Mouse (Mus musculus): ENCODE results near the gene Fpgs. TPM values are rescaled to one million over a fixed set of nuclear protein-coding genes. Genes with fewer than 3 reads are reported as not detected.

Gene Fpgs
- polyA plus RNA-seq (2016; fragmentation: Nextera tagmentation; extraction: Ambion mirVana): 31.1 and 32.3 TPM in 2 replicates

DNA sequence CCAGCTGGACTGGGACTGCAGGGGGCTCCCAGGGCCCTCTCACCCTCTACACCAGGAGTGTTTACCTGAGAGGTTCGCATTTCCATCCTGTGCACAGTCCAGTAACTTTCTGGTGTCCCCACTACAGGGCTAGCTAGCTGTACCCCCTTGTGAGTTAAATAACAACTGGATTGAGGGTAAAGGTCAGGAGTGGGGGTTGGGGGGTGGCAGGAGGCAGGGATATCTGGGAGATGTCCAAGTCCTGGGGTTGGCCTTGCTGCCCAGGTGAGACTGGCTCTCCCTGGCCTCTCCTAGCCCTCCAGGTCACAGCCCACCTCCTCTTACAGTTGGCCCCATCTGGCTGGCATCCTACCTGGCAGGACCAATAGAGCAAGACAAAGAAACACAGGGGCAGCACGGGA, at the start of gene Fpgs:
TSS of gene Fpgs (minus strand) at position 125 of the 401 bp plus-strand sequence.
- H3K36me3 ChIP-seq: peaks cover 65% of the 10 kb centered on the region
- H3K27ac ChIP-seq: no peak within 1 kb of the TSS
- no peak within 1 kb of the TSS for H3K4me3 ChIP-seq
- no peak within 1 kb of the TSS for H3K4me2 ChIP-seq (replicated peaks)
- 89% methylated on average over 2 of the region's 2 CpGs for WGBS
- no peak within 1 kb of the TSS for H3K9ac ChIP-seq
- ATAC-seq (ENCODE audit: insufficient number of reproducible peaks, insufficient read depth, low FRiP score, low TSS enrichment): no peak
- no peaks in the 10 kb centered on the region for H3K4me1 ChIP-seq
- no peaks in the 10 kb centered on the region for H3K9me3 ChIP-seq
- no peaks in the 10 kb centered on the region for H3K27me3 ChIP-seq

DNA sequence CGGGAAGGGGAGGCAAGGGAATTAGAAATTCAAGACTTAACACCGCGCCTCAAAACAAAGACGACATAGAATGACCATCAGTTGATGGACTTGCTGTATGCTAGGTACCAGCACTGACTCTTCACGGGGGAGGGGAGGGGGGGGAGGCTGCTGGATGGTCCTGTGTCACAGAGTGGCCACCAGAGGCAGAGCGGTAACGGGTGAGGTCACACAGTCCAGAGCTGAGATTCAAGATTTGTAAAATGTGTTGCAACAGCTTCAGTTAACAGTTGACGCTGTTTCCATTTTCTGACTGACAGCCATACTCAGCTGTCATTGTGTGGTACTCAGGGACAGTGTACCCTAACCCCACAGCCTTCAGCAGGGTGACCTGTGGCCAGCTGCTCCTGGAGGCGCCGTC, 48.2 kb upstream of the Fpgs start:
- Histone ChIP-seq H3K4me3 (no peak overlapping the region), H3K4me2 (replicated peaks) (peak overlapping the region; percentile 62; the same call in 1 of the 2 replicates), H3K36me3 (peaks cover 18% of the 10 kb centered on the region), H3K27ac (no peak overlapping the region), H3K27me3 (no peaks in the 10 kb centered on the region), H3K4me1 (peaks cover 16% of the 10 kb centered on the region), H3K9me3 (no peaks in the 10 kb centered on the region), H3K9ac (no peak overlapping the region)
- WGBS: 67% methylated on average over 10 of the region's 10 CpGs
- ATAC-seq (ENCODE audit: insufficient number of reproducible peaks, insufficient read depth, low FRiP score, low TSS enrichment): no peak

DNA sequence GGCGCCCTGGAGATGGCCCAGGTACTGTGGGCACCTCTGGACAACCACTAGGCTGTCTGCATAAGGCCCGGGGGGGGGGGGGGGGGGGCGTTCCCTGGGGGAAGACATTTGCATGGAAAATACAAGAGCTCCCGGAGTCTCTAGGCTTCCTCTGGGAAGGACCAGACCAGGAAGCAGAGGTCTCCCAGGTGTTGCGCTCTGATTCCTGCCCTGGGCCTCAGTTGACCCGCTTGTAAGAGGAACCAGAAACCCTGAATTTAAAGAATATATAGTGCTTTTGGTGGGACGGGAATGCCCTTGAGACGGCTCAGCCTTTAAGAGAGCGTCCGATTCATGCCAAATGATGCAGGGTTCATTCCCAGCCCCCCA, 47.7 kb upstream of the Fpgs start:
- Histone ChIP-seq H3K9ac (peak overlapping the region; percentile 45; the same call in 1 of the 2 replicates), H3K4me1 (peaks cover 16% of the 10 kb centered on the region), H3K27me3 (no peaks in the 10 kb centered on the region), H3K4me2 (replicated peaks) (peak overlapping the region; percentile 62), H3K4me3 (peak overlapping the region; percentile 37), H3K27ac (peak overlapping the region; percentile 47; the same call in 1 of the 2 replicates), H3K36me3 (peaks cover 21% of the 10 kb centered on the region), H3K9me3 (no peaks in the 10 kb centered on the region)
- WGBS: 25% methylated on average over 10 of the region's 10 CpGs
- ATAC-seq (ENCODE audit: insufficient number of reproducible peaks, insufficient read depth, low FRiP score, low TSS enrichment): no peak

DNA sequence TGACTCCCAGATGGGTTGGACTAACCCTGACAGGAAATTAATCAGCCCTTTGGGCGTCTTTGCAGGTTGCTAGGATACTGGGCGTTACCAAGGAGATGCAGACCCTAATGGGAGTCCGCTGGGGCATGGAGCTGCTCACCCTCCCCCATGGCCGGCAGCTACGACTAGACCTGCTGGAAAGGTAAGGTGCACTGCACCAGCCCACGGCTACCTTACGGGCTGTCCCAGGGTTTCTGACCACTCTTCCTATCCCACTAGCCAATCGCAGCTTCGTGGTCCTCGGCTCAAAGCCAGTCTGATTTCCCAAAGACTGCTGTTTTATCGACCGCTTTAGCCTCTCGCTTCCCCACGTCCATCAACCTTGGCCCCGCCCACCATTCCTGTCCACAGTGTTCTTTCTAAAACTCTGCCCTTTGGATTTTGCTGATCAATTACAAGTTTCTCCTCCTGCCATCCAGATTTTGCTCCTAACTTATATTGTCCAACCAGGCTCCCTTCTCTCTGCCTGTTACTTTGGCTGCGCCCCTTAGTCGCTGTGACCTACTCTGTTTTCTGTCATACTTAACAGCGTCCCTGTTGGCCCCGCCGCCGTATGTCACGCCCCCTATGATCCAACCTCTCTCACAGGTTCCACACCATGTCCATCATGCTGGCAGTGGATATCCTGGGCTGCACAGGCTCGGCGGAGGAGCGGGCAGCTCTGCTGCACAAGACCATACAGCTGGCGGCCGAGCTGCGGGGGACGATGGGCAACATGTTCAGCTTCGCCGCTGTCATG, 47.1 kb upstream of the Fpgs start:
- Histone ChIP-seq H3K27me3 (no peaks in the 10 kb centered on the region), H3K4me1 (peaks cover 16% of the 10 kb centered on the region), H3K4me3 (peak overlapping the region; percentile 37), H3K9ac (peak overlapping the region; percentile 45; the same call in 1 of the 2 replicates), H3K36me3 (peaks cover 25% of the 10 kb centered on the region), H3K9me3 (no peaks in the 10 kb centered on the region), H3K4me2 (replicated peaks) (peak overlapping the region; percentile 62), H3K27ac (peak overlapping the region; percentile 47)
- peak; percentile 87 for ATAC-seq (ENCODE audit: insufficient number of reproducible peaks, insufficient read depth, low FRiP score, low TSS enrichment)
- 4% methylated on average over 31 of the region's 31 CpGs for WGBS

DNA sequence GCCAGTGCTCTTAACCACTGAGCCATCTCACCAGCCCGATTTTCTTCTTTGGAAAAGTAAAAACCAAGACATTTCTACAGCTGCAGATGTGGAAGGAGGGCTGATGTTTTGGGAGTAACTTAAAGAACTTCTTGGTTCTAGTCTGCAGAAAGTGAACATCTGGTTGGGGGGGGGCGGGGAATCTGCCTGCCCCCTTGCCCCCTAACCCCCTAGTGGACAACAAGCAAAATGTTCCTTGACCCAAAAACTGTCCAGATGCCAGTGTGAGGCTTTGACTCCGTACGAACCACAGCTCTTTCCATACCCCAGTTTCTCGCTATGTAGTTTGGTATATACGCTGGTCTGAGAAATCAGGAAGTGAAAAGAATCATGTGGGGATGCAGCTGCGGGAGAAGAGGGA, 46.3 kb upstream of the Fpgs start:
- no peaks in the 10 kb centered on the region for H3K27me3 ChIP-seq
- no peak for ATAC-seq (ENCODE audit: insufficient number of reproducible peaks, insufficient read depth, low FRiP score, low TSS enrichment)
- H3K27ac ChIP-seq: no peak overlapping the region
- H3K4me3 ChIP-seq: no peak overlapping the region
- 69% methylated on average over 7 of the region's 7 CpGs for WGBS
- no peaks in the 10 kb centered on the region for H3K9me3 ChIP-seq
- peaks cover 30% of the 10 kb centered on the region for H3K36me3 ChIP-seq
- H3K4me1 ChIP-seq: peaks cover 16% of the 10 kb centered on the region
- no peak overlapping the region for H3K9ac ChIP-seq
- H3K4me2 ChIP-seq (replicated peaks): no peak overlapping the region

DNA sequence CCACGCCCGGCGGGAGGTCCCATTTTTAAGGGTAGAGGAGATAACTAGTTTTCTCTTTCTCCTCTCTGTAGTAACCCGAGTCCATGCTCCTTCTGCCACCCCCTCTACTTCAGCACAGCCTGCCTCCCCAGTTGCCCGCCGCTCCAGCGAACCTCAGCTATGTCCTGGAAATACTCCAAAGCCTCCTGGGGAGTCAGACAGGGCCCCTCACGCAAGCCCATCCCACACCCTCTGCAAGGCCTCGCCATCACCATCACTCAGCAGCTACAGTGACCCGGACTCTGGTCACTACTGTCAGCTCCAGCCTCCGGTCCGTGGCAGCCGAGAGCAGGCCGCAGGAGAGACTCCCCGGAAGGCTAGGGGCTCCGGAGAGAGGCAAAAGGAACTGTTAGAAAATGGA, 45.1 kb upstream of the Fpgs start:
- Histone ChIP-seq H3K36me3 (peaks cover 30% of the 10 kb centered on the region), H3K27me3 (no peaks in the 10 kb centered on the region), H3K4me1 (peaks cover 16% of the 10 kb centered on the region), H3K9me3 (no peaks in the 10 kb centered on the region), H3K4me2 (replicated peaks) (no peak overlapping the region), H3K4me3 (no peak overlapping the region), H3K9ac (no peak overlapping the region), H3K27ac (no peak overlapping the region)
- ATAC-seq (ENCODE audit: insufficient number of reproducible peaks, insufficient read depth, low FRiP score, low TSS enrichment): no peak
- 90% methylated on average over 16 of the region's 16 CpGs for WGBS

DNA sequence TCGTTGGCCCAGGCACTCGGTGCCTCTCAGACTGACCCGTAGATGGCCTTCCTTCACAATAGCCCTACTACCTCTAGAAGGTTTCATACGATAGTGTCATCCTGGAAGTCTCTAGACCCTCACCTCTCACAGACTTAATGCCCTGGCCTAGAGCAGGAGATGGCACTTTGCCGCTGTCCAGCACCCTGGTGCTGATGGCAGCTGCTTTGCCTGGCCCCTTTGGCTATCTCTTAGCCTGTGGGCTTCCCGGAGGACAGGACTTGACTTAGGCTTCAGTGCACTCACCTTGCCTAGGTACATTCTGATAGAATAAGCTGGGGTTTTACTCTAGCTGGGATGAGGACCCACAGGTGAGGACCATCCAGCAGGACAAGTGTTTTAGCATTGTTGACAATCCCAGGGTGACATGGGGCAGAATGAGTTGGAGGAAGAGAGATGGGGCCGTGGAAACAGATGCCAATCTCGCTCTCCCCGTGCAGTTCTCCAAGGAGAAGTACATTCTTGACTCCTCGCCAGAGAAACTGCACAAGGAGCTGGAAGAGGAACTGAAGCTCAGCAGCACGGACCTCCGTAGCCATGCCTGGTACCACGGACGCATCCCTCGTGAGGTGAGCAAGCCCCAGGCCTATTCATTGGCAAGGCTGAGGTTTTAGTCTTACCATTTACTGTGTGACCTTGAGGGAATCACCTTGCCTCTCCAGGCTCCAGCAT, 40.5 kb upstream of the Fpgs start:
- peaks cover 17% of the 10 kb centered on the region; the same call in 1 of the 2 replicates for H3K27me3 ChIP-seq

DNA sequence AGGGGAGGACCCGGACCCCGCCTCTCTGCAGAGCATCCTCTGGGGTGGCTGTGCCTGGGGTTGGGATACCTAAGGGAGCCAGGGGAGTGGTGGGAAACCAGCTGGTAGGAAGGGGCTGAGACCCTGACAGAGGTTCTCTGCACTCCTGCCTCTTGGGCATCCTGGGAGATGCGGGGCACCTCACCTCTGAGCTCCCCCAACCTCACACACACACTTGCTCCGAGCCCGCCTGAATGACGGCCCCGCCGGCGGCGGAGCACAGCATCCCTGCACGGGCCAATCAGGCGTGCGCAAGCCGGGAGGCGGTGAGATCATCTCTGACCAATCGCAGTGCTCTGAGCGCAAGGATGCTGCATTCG, 38.2 kb upstream of the Fpgs start:
- peaks cover 18% of the 10 kb centered on the region for H3K4me1 ChIP-seq
- 0 out of 2 replicates have a peak overlapping the region, but pooled peaks have one; percentile 5 for H3K27ac ChIP-seq
- no peaks in the 10 kb centered on the region for H3K9me3 ChIP-seq
- H3K4me3 ChIP-seq: peak overlapping the region; percentile 52
- H3K9ac ChIP-seq: no peak overlapping the region
- H3K36me3 ChIP-seq: peaks cover 12% of the 10 kb centered on the region
- peak overlapping the region; percentile 96 for H3K4me2 ChIP-seq (replicated peaks)
- 4% methylated on average over 18 of the region's 18 CpGs for WGBS
- peaks cover 17% of the 10 kb centered on the region; the same call in 1 of the 2 replicates for H3K27me3 ChIP-seq
- ATAC-seq (ENCODE audit: insufficient number of reproducible peaks, insufficient read depth, low FRiP score, low TSS enrichment): peak; percentile 62; the same call in 1 of the 2 replicates

More for the DNA sequence above, 40.5 kb upstream of the Fpgs start:
- Histone ChIP-seq H3K4me2 (replicated peaks) (no peak overlapping the region), H3K4me3 (no peak overlapping the region), H3K9ac (no peak overlapping the region), H3K4me1 (peaks cover 18% of the 10 kb centered on the region), H3K9me3 (no peaks in the 10 kb centered on the region), H3K36me3 (peaks cover 17% of the 10 kb centered on the region), H3K27ac (no peak overlapping the region)
- no peak for ATAC-seq (ENCODE audit: insufficient number of reproducible peaks, insufficient read depth, low FRiP score, low TSS enrichment)
- 78% methylated on average over 15 of the region's 15 CpGs for WGBS

DNA sequence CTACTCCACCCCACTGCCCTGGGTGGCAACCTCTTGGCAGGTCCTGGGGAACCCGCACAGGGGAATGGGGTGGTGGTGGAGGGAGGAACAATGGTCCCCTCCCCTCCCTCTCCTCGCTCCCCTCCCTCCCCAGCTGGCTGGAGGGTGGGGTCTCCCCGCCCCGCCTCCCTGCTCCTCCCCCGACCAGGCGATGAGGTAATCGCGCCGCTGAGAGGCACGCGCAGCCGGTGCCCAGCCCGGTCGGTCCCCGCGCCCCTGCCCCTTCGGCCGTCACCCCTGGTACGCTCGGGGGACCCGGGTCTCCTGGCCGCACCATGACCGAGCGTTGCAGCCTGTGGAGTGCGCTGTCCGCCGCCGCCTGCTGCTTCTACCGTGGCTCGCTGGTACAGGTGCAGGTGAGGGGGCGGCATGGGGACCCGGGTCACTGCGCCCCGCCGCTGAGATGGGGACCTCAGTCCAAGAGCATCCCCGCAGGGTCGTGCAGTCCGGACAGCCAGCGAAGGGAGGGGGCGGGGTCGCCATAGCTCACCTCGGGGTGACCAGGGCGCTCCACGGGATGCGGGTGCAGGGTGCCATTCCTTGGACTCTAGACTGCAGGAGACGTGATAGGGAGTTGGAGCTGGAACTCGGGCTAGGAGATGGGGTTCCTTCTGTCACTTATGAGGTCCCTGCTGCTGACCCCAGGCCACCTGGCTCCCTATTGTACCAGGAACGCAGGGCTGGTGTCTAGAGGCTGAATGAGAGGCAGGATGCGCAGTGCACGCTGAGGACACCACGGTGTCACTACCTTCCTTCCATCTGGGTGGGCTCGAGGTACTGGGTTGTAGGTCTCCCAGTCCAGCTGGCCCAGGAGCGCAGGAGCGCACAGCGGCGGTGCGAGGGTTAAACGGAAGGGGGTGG, 37.6 kb upstream of the Fpgs start:
- peak overlapping the region; percentile 46 for H3K9ac ChIP-seq
- peak overlapping the region; percentile 96 for H3K4me2 ChIP-seq (replicated peaks)
- 3% methylated on average over 50 of the region's 58 CpGs for WGBS
- peaks cover 9% of the 10 kb centered on the region for H3K36me3 ChIP-seq
- peaks cover 18% of the 10 kb centered on the region for H3K4me1 ChIP-seq
- no peaks in the 10 kb centered on the region for H3K9me3 ChIP-seq
- H3K27ac ChIP-seq: 0 out of 2 replicates have a peak overlapping the region, but pooled peaks have one; percentile 5
- peak overlapping the region; percentile 52 for H3K4me3 ChIP-seq
- ATAC-seq (ENCODE audit: insufficient number of reproducible peaks, insufficient read depth, low FRiP score, low TSS enrichment): peak; percentile 31; the same call in 1 of the 2 replicates
- peaks cover 17% of the 10 kb centered on the region; the same call in 1 of the 2 replicates for H3K27me3 ChIP-seq

DNA sequence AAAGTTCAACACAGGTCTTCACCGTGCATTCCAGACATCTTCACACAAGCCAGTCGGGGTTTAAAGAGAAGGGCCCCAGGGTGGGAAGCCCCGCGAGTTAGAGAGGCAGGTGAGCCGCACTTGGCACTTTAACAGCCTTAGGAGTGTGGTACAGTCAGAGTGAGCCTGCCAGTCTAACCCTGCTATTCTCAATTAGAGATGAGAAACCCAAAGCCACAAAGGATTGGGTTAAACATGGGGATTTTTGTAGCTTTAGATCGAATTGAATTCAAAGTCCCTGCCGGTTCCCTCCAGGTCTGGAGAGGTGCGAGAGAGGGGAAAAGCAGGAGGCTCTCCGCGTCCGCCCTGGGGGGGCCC, 36.9 kb upstream of the Fpgs start, which contains the start of gene 6330409D20Rik:
TSS of gene 6330409D20Rik (minus strand) at position 101 of the 357 bp plus-strand sequence.
- peaks cover 18% of the 10 kb centered on the region for H3K4me1 ChIP-seq
- 9% methylated on average over 11 of the region's 11 CpGs for WGBS
- H3K4me3 ChIP-seq: peak within 1 kb of the TSS; percentile 52
- 0 out of 2 replicates have a peak within 1 kb of the TSS, but pooled peaks have one; percentile 5 for H3K27ac ChIP-seq
- no peak for ATAC-seq (ENCODE audit: insufficient number of reproducible peaks, insufficient read depth, low FRiP score, low TSS enrichment)
- H3K36me3 ChIP-seq: peaks cover 3% of the 10 kb centered on the region
- H3K27me3 ChIP-seq: peaks cover 17% of the 10 kb centered on the region; the same call in 1 of the 2 replicates
- peak within 1 kb of the TSS; percentile 46 for H3K9ac ChIP-seq
- no peaks in the 10 kb centered on the region for H3K9me3 ChIP-seq
- H3K4me2 ChIP-seq (replicated peaks): peak within 1 kb of the TSS; percentile 96

DNA sequence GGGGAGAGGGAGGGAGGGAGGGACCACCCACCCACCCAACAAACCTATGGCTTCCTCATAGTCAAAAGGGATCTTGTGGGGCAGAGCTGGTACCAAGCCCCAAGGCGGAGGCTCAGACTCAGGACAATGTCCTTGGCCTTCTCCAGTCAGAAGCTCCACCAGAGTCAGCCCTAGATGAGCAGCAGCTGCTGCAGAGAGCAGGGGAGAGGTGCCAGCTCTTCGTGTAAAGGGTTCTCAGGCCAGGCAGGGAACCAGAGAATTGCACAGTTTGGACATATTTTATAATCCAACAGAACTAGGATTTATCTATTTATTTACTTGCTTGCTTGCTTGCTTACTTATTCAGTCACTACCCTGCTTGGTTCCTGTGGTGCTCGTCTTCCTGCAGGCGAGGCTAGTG, 35.4 kb upstream of the Fpgs start:
- WGBS: 79% methylated on average over 4 of the region's 4 CpGs
- ATAC-seq (ENCODE audit: insufficient number of reproducible peaks, insufficient read depth, low FRiP score, low TSS enrichment): no peak
- no peaks in the 10 kb centered on the region for H3K9me3 ChIP-seq
- H3K27ac ChIP-seq: no peak overlapping the region
- H3K36me3 ChIP-seq: no peaks in the 10 kb centered on the region
- no peak overlapping the region for H3K4me2 ChIP-seq (replicated peaks)
- peaks cover 17% of the 10 kb centered on the region; the same call in 1 of the 2 replicates for H3K27me3 ChIP-seq
- no peak overlapping the region for H3K4me3 ChIP-seq
- peaks cover 27% of the 10 kb centered on the region for H3K4me1 ChIP-seq
- H3K9ac ChIP-seq: no peak overlapping the region

Data from embryonic facial prominence, embryonic 12.5 days (tissue).